Mouse (Mus musculus) liver, embryonic 11.5 days (tissue): ENCODE measurements around the gene Atad1. TPM values are rescaled to one million over a fixed set of nuclear protein-coding genes. Genes with fewer than 3 reads are reported as not detected.

Source experiments
- ATAC-seq: fragments of 200-750 bp; cut with Nextera tagmentation; replicated peaks from 2 replicates; pipeline ENCODE4 v1.8.0; 2017; ENCODE audit warnings: moderate number of reproducible peaks, mild to moderate bottlenecking, moderate TSS enrichment, moderate library complexity; ENCODE audit not compliant: low FRiP score
- DNase-seq: peaks from one replicate; pipeline ENCODE4 v3.0.0-alpha.2; 2017; ENCODE audit warnings: low spot score
- H3K27ac ChIP-seq: fragments of 300-500 bp; sonication (generic); 2 replicates; pipeline ENCODE4 v1.5.1; 2014; ENCODE audit warnings: mild to moderate bottlenecking, low read depth, low read length, control low read depth
- H3K27me3 ChIP-seq: fragments of 300-500 bp; sonication (generic); replicated peaks from 2 replicates; pipeline ENCODE4 v1.6.1; 2014; ENCODE audit warnings: low read length, mixed read lengths; ENCODE audit not compliant: control insufficient read depth, insufficient read depth
- H3K36me3 ChIP-seq: fragments of 300-500 bp; sonication (generic); 2 replicates; pipeline ENCODE4 v1.6.1; 2014; ENCODE audit warnings: mild to moderate bottlenecking, low read length, moderate library complexity, mixed read lengths; ENCODE audit not compliant: control insufficient read depth, insufficient read depth
- H3K4me1 ChIP-seq: fragments of 300-500 bp; sonication (generic); replicated peaks from 2 replicates; pipeline ENCODE4 v1.6.1; 2014; ENCODE audit warnings: low read length, mixed read lengths; ENCODE audit not compliant: control insufficient read depth, insufficient read depth
- H3K4me2 ChIP-seq: fragments of 300-500 bp; sonication (generic); 2 replicates; pipeline ENCODE4 v1.6.1; 2014; ENCODE audit warnings: mild to moderate bottlenecking, control low read depth, moderate library complexity
- H3K4me3 ChIP-seq: fragments of 300-500 bp; sonication (generic); 2 replicates; pipeline ENCODE4 v1.5.1; 2014; ENCODE audit warnings: low read depth, low read length, control low read depth
- H3K9ac ChIP-seq: fragments of 300-500 bp; sonication (generic); 2 replicates; pipeline ENCODE4 v1.6.1; 2014; ENCODE audit warnings: low read depth, low read length, control low read depth
- H3K9me3 ChIP-seq: fragments of 300-500 bp; sonication (generic); 2 replicates; pipeline ENCODE4 v1.6.1; 2016; ENCODE audit warnings: low read length, inconsistent platforms, mixed read lengths; ENCODE audit not compliant: control insufficient read depth
- WGBS: fragments of 180-500 bp; shearing (Covaris S2); extraction: QIAGEN DNeasy Blood & Tissue Kit; methylation state at CpG from one replicate; pipeline ENCODE4 v1.1.7; 2014; 5-methylcytosine and 5-hydroxymethylcytosine counted together
- polyA plus RNA-seq: library from polyadenylated mRNA; unstranded; fragments of >200 nt; fragmentation: Nextera tagmentation; extraction: Ambion mirVana; gene quantifications from 2 replicates; pipeline ENCODE4 v1.2.1, GENCODE M21; 2014

The Atad1 gene
- polyA plus RNA-seq, 1 experiment from 2014 or later: 58.6 TPM

DNA sequence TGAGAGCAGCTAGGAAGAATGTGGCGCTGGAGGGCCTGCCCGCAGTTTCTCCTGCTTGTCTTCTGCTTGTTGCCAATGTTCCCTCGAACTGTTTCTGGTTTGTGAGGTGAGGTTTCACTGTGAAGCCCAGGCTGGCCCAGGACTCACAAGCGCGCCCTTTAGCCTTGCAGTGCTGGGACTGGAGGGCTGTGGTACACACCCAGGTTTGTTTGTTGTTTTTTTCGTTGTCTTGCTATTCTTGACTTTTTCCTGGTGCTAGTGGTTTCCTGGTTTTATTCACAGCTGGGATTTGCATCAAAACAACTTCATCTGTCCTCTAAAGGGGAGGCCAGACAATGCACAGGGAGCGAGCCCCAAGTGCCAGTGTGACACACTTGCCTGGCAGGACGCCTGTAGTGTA is 104.7 kb downstream of the Atad1 start:
- Histone ChIP-seq H3K9ac (no peak overlapping the region), H3K9me3 (no peaks in the 10 kb centered on the region), H3K4me3 (no peak overlapping the region), H3K4me1 (peaks cover 11% of the 10 kb centered on the region), H3K36me3 (no peaks in the 10 kb centered on the region), H3K27me3 (no peaks in the 10 kb centered on the region), H3K4me2 (no peak overlapping the region), H3K27ac (no peak overlapping the region)
- DNase-seq (no peak), ATAC-seq (no peak)
- 71% methylated on average over 8 of the region's 8 CpGs for WGBS

DNA sequence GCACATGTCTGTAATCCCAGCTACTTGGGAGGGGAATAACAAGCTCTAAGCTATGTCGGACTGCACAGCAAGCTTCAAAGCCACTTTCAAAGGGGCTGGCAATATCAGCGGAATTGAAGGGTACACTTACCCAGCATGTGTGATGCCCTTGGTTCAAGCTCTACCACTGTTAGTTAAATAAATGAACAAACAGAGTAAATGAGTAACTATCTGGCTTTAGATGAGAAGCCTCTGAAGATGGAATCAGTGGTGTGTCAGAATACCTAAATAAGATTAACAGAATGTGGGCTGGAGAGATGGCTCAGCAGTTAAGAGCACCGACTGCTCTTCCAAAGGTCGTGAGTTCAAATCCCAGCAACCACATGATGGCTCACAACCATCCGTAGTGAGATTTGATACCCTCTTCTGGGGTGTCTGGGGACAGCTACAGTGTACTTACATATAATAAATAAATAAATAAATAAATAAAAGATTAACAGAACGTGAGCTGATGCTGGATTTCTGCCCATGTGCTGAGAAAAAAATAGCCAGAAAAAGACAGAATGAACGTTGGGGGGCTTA is 110.9 kb downstream of the Atad1 start:
- Histone ChIP-seq H3K27me3 (no peaks in the 10 kb centered on the region), H3K4me3 (no peak overlapping the region), H3K9ac (no peak overlapping the region), H3K9me3 (no peaks in the 10 kb centered on the region), H3K4me2 (no peak overlapping the region), H3K36me3 (no peaks in the 10 kb centered on the region), H3K4me1 (no peaks in the 10 kb centered on the region), H3K27ac (no peak overlapping the region)
- DNase-seq: no peak
- 81% methylated on average over 7 of the region's 7 CpGs for WGBS
- ATAC-seq: no peak

DNA sequence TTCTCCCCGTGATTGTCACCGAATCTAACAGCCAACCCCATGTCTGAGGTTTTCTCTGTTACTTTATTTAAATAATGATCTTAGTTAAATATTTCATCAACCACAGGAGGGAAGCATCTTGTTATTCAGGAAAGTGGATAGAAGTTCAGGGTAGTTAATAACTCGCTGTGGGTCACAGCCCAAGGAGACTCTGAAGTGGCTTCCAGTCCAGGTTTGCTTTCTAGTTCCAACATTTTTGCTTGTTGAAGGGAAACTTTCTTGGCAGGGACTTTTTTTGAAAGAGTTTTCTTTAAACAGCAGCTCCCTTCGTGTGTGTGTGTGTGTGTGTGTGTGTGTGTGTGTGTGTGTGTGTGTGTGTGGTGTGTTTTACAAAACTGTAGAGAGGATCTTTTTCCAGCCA is 112.0 kb downstream of the Atad1 start:
- 72% methylated on average over 4 of the region's 4 CpGs for WGBS
- no peak overlapping the region for H3K4me3 ChIP-seq
- H3K4me2 ChIP-seq: no peak overlapping the region
- no peak for DNase-seq
- no peaks in the 10 kb centered on the region for H3K27me3 ChIP-seq
- no peak for ATAC-seq
- H3K9ac ChIP-seq: no peak overlapping the region
- no peaks in the 10 kb centered on the region for H3K4me1 ChIP-seq
- H3K9me3 ChIP-seq: no peaks in the 10 kb centered on the region
- no peak overlapping the region for H3K27ac ChIP-seq
- no peaks in the 10 kb centered on the region for H3K36me3 ChIP-seq

- Histone ChIP-seq H3K4me3 (no peak overlapping the region), H3K9me3 (no peaks in the 10 kb centered on the region), H3K4me1 (no peaks in the 10 kb centered on the region), H3K9ac (no peak overlapping the region), H3K27me3 (no peaks in the 10 kb centered on the region), H3K36me3 (no peaks in the 10 kb centered on the region), H3K4me2 (no peak overlapping the region), H3K27ac (no peak overlapping the region)
- ATAC-seq: no peak; the same call in 1 of the 2 replicates
- WGBS: 63% methylated on average over 13 of the region's 13 CpGs
- DNase-seq: no peak
These were observed 112.7 kb downstream of the Atad1 start for GRCm38 (mm10) chr19:32626768-32627331.

- H3K4me1 ChIP-seq: no peaks in the 10 kb centered on the region
- H3K4me2 ChIP-seq: no peak overlapping the region
- no peak overlapping the region for H3K4me3 ChIP-seq
- no peak for ATAC-seq
- H3K27me3 ChIP-seq: no peaks in the 10 kb centered on the region
- DNase-seq: no peak
- 67% methylated on average over 3 of the region's 3 CpGs for WGBS
- no peaks in the 10 kb centered on the region for H3K9me3 ChIP-seq
- no peak overlapping the region for H3K27ac ChIP-seq
- H3K36me3 ChIP-seq: no peaks in the 10 kb centered on the region
- no peak overlapping the region for H3K9ac ChIP-seq
These were observed 117.4 kb downstream of the Atad1 start for GRCm38 (mm10) chr19:32622142-32622541.

Other genes with a start within 250 kb of the Atad1 start
- gene Papss2, start 144.0 kb downstream of the Atad1 start, polyA plus RNA-seq: 3.4 and 3.5 TPM in 2 replicates
- 6.6 and 6.8 TPM in 2 replicates for gene Pten, start 17.7 kb upstream of the Atad1 start, polyA plus RNA-seq